Mouse (Mus musculus) testis, adult 2 months (tissue): ENCODE measurements at regions not wholly inside any gene's neighbourhood (a gene's known extent, or its start where the extent isn't known, plus 50 kb on each side); places are given as distances from the start of the nearest gene placed in this dataset.

Experiments
- CTCF ChIP-seq: fragments of 200-500 bp; IDR thresholded peaks from 2 replicates; pipeline ENCODE4 v1.5.1; 2012; ENCODE audit warnings: low read depth, mild to moderate bottlenecking, inconsistent platforms, low read length, moderate library complexity; ENCODE audit not compliant: control insufficient read depth, insufficient read depth, insufficient replicate concordance
- POLR2A ChIP-seq: fragments of 200-500 bp; IDR thresholded peaks from 2 replicates; pipeline ENCODE4 v1.6.1; 2012; ENCODE audit warnings: low read depth, mild to moderate bottlenecking, inconsistent platforms, low read length, moderate library complexity; ENCODE audit not compliant: control insufficient read depth

DNA sequence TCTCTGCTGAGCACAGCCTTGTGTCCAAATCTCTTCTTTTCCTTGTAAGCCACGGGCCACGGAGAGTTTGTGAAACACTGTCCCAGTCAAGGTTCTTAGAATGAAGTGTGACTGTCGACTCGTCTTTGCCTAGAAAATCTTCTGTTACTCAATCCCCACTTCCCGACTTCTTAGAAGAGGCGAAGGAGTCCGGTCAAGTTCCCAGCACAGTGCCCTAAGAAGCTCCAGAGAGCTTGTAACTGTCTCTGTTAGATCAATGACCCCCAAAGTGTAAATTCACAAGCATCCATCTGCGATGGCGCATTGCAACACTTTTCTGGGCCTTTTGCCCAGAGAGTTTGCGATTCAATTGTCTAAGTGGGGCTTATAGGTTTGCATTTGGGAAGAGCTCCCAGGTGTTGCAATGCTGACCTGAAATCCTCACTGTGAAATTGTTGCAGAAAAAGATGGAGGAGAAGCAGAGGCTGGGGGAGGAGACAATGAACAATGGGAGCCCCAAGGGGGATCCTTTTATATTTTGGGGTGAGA is 54.9 kb upstream of the Ppp2r3a start:
- TF ChIP-seq POLR2A = no peak
- no peak for TF ChIP-seq CTCF
